Mouse (Mus musculus) intestine, postnatal 0 days (tissue): ENCODE results near the gene Afdn. TPM values are rescaled to one million over a fixed set of nuclear protein-coding genes. Genes with fewer than 3 reads are reported as not detected.

Experiments used
- ATAC-seq: fragments of 200-750 bp; cut with Nextera tagmentation; 2 replicates; pipeline ENCODE4 v1.8.0; 2017; ENCODE audit warnings: mild to moderate bottlenecking, moderate TSS enrichment, moderate library complexity
- H3K27ac ChIP-seq: fragments of 300-500 bp; sonication (generic); 2 replicates; pipeline ENCODE4 v1.5.1; 2014; ENCODE audit warnings: mild to moderate bottlenecking, low read depth, low read length, moderate library complexity
- H3K27me3 ChIP-seq: fragments of 300-500 bp; sonication (generic); replicated peaks from 2 replicates; pipeline ENCODE4 v1.6.1; 2014; ENCODE audit warnings: low read length, mixed read lengths; ENCODE audit not compliant: control insufficient read depth, insufficient read depth
- H3K36me3 ChIP-seq: fragments of 300-500 bp; sonication (generic); 2 replicates; pipeline ENCODE4 v1.6.1; 2014; ENCODE audit warnings: mild to moderate bottlenecking, moderate library complexity; ENCODE audit not compliant: control insufficient read depth, insufficient read depth
- H3K4me1 ChIP-seq: fragments of 300-500 bp; sonication (generic); replicated peaks from 2 replicates; pipeline ENCODE4 v1.6.1; 2014; ENCODE audit warnings: antibody characterized with exemption, low read length, mixed read lengths; ENCODE audit not compliant: control insufficient read depth, insufficient read depth
- H3K4me2 ChIP-seq: fragments of 300-500 bp; sonication (generic); replicated peaks from 2 replicates; pipeline ENCODE4 v1.6.1; 2014; ENCODE audit warnings: low read depth, mild to moderate bottlenecking, moderate library complexity
- H3K4me3 ChIP-seq: fragments of 300-500 bp; sonication (generic); 2 replicates; pipeline ENCODE4 v1.5.1; 2014; ENCODE audit warnings: low read depth, low read length
- H3K9ac ChIP-seq: fragments of 300-500 bp; sonication (generic); 2 replicates; pipeline ENCODE4 v1.6.1; 2014; ENCODE audit warnings: mild to moderate bottlenecking, low read depth, low read length
- H3K9me3 ChIP-seq: fragments of 300-500 bp; sonication (generic); 2 replicates; pipeline ENCODE4 v1.6.1; 2016; ENCODE audit warnings: mixed run types; ENCODE audit not compliant: control insufficient read depth
- CTCF ChIP-seq: sonication (generic); IDR thresholded peaks from 2 replicates; pipeline ENCODE4 v1.5.1; 2016; ENCODE audit warnings: low read depth, mild to moderate bottlenecking, control low read depth, antibody characterized with exemption, moderate library complexity
- WGBS: fragments of 180-500 bp; shearing (Covaris S2); extraction: QIAGEN DNeasy Blood & Tissue Kit; methylation state at CpG from one replicate; pipeline ENCODE4 v1.1.7; 2014; 5-methylcytosine and 5-hydroxymethylcytosine counted together
- polyA plus RNA-seq: library from polyadenylated mRNA; unstranded; fragments of >200 nt; fragmentation: Nextera tagmentation; extraction: Ambion mirVana; gene quantifications from 2 replicates; pipeline ENCODE4 v1.2.1, GENCODE M21; 2015

Afdn gene
- polyA plus RNA-seq, 1 experiment from 2014 or later = 67.1 TPM

DNA sequence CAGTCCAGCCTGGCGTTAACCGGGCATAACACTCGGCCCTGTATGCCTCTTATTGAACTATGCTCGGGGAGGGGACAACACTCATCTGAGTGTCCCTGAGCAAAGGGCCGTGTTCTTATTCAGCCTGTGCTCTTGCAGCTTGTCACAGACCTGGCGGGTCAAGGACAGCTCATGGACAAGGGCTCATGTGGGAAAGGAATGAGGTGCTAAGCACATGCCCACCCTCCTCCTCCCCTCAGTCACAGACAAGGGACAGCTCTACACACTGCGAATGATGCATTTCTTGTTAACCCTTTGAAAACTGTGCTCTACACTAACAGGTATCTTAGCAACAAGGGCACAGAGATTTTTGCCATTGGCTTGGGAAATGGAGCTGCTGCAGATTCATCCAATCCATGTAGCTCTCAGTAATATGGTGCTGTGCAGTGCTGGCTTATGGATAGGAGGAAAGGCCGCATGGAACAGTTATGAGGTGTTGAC, 24.5 kb upstream of the Afdn start:
- 0 out of 2 replicates have a peak, but pooled peaks have one; percentile 17 for ATAC-seq

DNA sequence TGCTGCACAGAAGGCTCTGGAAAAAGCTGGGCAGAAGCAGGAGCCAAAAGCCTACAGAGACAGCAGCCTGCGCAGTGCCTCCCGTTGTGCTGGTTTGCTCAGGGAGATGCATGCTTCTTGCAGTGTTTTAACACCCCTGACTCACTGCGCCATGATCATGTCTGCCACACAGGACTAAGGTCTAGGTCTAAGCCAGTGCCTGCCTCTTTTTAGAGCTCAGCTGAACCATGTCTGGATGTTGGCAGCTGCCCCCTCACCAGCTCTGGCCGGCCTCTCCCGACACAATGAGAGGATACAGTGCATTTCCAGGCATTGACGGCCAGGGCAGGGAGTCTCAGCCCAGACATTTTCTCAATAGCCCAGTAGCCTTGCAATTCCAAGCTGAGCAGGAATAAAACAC, 23.0 kb upstream of the Afdn start:
- Histone ChIP-seq H3K27me3 (no peaks in the 10 kb centered on the region), H3K9me3 (no peaks in the 10 kb centered on the region), H3K4me1 (no peaks in the 10 kb centered on the region), H3K4me3 (no peak overlapping the region), H3K9ac (no peak overlapping the region), H3K36me3 (no peaks in the 10 kb centered on the region), H3K4me2 (no peak overlapping the region), H3K27ac (no peak overlapping the region)
- ATAC-seq = no peak
- no peak for TF ChIP-seq CTCF
- 71% methylated on average over 6 of the region's 6 CpGs for WGBS

More for the DNA sequence above, 24.5 kb upstream of the Afdn start:
- 48% methylated on average over 8 of the region's 8 CpGs for WGBS
- Histone ChIP-seq H3K4me2 (no peak overlapping the region), H3K36me3 (no peaks in the 10 kb centered on the region), H3K27me3 (no peaks in the 10 kb centered on the region), H3K27ac (no peak overlapping the region), H3K9me3 (no peaks in the 10 kb centered on the region), H3K4me3 (no peak overlapping the region), H3K4me1 (no peaks in the 10 kb centered on the region), H3K9ac (no peak overlapping the region)
- TF ChIP-seq CTCF = no peak

DNA sequence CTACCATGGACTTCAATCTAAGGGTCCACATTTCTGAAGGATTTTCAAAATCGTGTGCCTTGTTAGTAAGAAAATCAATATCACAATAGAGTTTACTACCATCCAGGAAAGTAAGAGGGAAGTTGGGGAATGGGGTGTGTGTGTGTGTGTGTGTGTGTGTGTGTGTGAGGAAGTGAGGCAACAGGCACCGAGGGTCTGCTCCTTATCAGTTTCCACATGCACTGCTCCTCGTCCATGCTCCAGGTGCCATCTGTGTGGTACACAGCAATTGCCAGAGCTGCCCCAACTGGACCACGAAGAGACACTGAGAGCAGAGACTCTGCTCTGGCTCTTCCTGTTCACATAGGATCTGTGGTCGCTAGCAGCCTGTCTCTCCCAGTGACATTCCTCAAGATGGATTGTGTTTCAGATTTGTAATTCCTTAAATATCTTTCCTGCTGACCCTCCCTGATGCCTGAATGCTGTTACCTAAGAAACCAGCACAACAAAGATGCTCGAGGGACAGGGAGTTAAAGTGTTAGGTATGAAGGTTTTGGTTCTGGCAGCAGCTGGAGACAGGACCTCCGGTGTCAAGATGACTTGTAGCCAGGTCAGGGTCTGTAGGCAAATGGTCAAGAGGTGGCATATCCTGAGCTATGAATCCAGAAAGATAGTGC, 22.1 kb upstream of the Afdn start:
- no peak for TF ChIP-seq CTCF
- no peaks in the 10 kb centered on the region for H3K4me1 ChIP-seq
- no peak overlapping the region for H3K27ac ChIP-seq
- H3K36me3 ChIP-seq = no peaks in the 10 kb centered on the region
- no peaks in the 10 kb centered on the region for H3K9me3 ChIP-seq
- no peak overlapping the region for H3K9ac ChIP-seq
- H3K27me3 ChIP-seq = no peaks in the 10 kb centered on the region
- no peak overlapping the region for H3K4me2 ChIP-seq
- no peak for ATAC-seq
- H3K4me3 ChIP-seq = no peak overlapping the region
- WGBS = 41% methylated on average over 7 of the region's 7 CpGs

DNA sequence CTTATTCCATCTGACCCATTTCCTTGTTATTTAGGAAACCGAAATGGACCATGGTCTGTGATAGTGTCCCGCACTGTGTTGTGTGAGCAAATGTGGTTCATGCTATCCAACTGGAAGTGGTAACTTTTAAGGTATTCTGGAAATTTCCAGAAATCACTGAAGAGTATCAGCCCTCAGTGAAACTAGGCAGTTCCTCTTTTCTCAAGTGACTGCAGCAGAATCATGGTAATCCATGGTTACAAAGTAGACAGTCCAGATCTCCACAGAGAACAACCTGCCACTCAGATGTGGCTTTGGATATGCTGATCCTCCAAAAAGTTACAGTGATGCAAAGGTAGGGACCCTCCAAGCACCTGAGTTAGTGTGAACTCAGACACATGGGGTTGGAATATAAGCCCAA, 21.4 kb upstream of the Afdn start:
- 96% methylated on average over 2 of the region's 2 CpGs for WGBS
- no peak overlapping the region for H3K9ac ChIP-seq
- H3K36me3 ChIP-seq = no peaks in the 10 kb centered on the region
- H3K27ac ChIP-seq = no peak overlapping the region
- H3K27me3 ChIP-seq = no peaks in the 10 kb centered on the region
- no peak for TF ChIP-seq CTCF
- no peak overlapping the region for H3K4me3 ChIP-seq
- H3K4me1 ChIP-seq = no peaks in the 10 kb centered on the region
- H3K9me3 ChIP-seq = no peaks in the 10 kb centered on the region
- H3K4me2 ChIP-seq = no peak overlapping the region
- no peak for ATAC-seq

DNA sequence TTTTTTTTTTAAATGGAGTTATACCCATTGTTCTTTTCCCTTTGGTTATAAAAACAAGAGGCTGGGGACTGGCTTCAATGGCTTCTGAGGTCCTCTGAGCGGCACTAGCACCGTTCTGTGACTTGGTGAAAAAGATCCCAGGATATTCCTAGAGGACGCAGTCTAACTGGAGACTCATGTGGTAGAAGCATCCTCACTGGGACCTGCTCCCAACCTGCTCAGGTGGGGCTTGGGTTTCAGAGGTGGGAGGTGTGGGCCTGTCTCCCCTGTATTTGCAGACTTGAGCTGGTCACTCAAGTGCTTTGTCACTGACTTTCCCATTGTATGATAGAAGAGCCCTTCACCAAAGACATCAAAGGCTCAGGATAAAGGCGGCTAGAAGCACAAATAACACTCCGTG, 20.4 kb upstream of the Afdn start:
- ATAC-seq = no peak
- no peak overlapping the region for H3K4me2 ChIP-seq
- H3K36me3 ChIP-seq = no peaks in the 10 kb centered on the region
- H3K9ac ChIP-seq = no peak overlapping the region
- H3K4me3 ChIP-seq = no peak overlapping the region
- H3K27me3 ChIP-seq = no peaks in the 10 kb centered on the region
- no peak for TF ChIP-seq CTCF
- H3K9me3 ChIP-seq = no peaks in the 10 kb centered on the region
- WGBS = 82% methylated on average over 5 of the region's 5 CpGs
- H3K27ac ChIP-seq = no peak overlapping the region
- H3K4me1 ChIP-seq = no peaks in the 10 kb centered on the region

DNA sequence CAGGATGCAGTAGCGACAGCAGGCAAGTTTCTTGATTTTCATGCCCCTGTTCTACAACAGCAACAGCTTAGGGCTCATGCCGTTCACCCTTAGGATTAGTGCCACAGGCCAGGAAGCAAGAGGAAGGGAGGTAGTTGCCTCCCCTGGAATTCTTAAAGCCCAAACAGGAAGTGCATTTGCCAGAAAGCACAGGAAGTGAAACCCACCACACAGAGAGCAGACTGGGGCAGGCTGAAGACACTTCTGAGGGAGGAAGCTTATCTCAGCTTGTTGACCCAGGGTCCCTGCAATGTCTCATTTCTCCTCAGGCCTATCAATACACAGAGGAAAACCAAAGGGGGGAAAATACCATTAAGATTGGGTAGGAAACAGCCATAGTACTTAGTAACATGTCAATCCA, 19.5 kb upstream of the Afdn start:
- Histone ChIP-seq H3K27me3 (no peaks in the 10 kb centered on the region), H3K9ac (no peak overlapping the region), H3K4me3 (no peak overlapping the region), H3K4me2 (no peak overlapping the region), H3K27ac (peak overlapping the region; percentile 28; the same call in 1 of the 2 replicates), H3K9me3 (no peaks in the 10 kb centered on the region), H3K4me1 (no peaks in the 10 kb centered on the region), H3K36me3 (no peaks in the 10 kb centered on the region)
- TF ChIP-seq CTCF = no peak
- WGBS = 23% methylated on average over 2 of the region's 2 CpGs
- ATAC-seq = no peak
